Comparison of ENCODE assay signal across 21 mouse cellular contexts in genomic region chr1:39779111-39779980, GRCm38 (mm10). TPM values are rescaled to one million over a fixed set of nuclear protein-coding genes. Genes with fewer than 3 reads are reported as not detected.
"Had no signal": no experiment of that assay in that cellular context is flagged by ENCODE, and none has a peak within 500 bp of the region (broad histone marks: within the 10 kb centered on the region; RNA-seq: fewer than 3 reads in every experiment).

No protein-coding gene starts in this region.

- H3K27me3 ChIP-seq: intestine, embryonic 15.5 days; liver, embryonic 13.5 days; midbrain, embryonic 15.5 days; neural tube, embryonic 12.5 days had no signal

- DNase-seq: kidney, adult 18-20 months; kidney, postnatal 10 days; kidney, postnatal 4 days; liver, embryonic 13.5 days; liver, postnatal 0 days; retina, postnatal 1 day; right cerebral cortex, postnatal 4 days; spleen, adult 18-20 months; thymus, adult 18-20 months; thymus, postnatal 14 days had no signal

- H3K27ac ChIP-seq: intestine, embryonic 15.5 days; left cerebral cortex, adult 2 months; limb, embryonic 10.5 days; liver, embryonic 13.5 days; macrophage; midbrain, embryonic 15.5 days; neural tube, embryonic 12.5 days had no signal

- H3K4me3 ChIP-seq: intestine, embryonic 15.5 days; left cerebral cortex, adult 2 months; limb, embryonic 10.5 days; liver, embryonic 13.5 days; megakaryocyte, embryonic 14.5 days; midbrain, embryonic 15.5 days; neural tube, embryonic 12.5 days had no signal

- H3K9ac ChIP-seq: intestine, embryonic 15.5 days; liver, embryonic 13.5 days; liver, postnatal 0 days; midbrain, embryonic 15.5 days; neural tube, embryonic 12.5 days had no signal

- H3K4me1 ChIP-seq: intestine, embryonic 15.5 days; megakaryocyte, embryonic 14.5 days; midbrain, embryonic 15.5 days; neural tube, embryonic 12.5 days had no signal

- ATAC-seq: intestine, embryonic 15.5 days; liver, postnatal 0 days; midbrain, embryonic 15.5 days had no signal

- H3K36me3 ChIP-seq: intestine, embryonic 15.5 days; limb, embryonic 10.5 days; liver, embryonic 13.5 days; midbrain, embryonic 15.5 days; neural tube, embryonic 12.5 days had no signal

- H3K9me3 ChIP-seq: intestine, embryonic 15.5 days; limb, embryonic 10.5 days; liver, embryonic 13.5 days; midbrain, embryonic 15.5 days; neural tube, embryonic 12.5 days had no signal

- H3K4me2 ChIP-seq: intestine, embryonic 15.5 days; liver, embryonic 13.5 days; midbrain, embryonic 11.5 days; midbrain, embryonic 15.5 days; neural tube, embryonic 12.5 days had no signal

RNA-seq across cellular contexts. Expression of gene Gm3646, which starts 25.8 kb away (rescaled TPM):
- polyA plus RNA-seq: intestine, embryonic 15.5 days; kidney, embryonic 14.5 days; limb, embryonic 10.5 days; limb, embryonic 14.5 days; liver, embryonic 13.5 days; liver, postnatal 0 days; macrophage; midbrain, embryonic 11.5 days; midbrain, embryonic 15.5 days; neural tube, embryonic 12.5 days; urinary bladder, adult 2 months had no signal

RNA-seq across cellular contexts. Expression of gene Rfx8, which starts 58.5 kb away (rescaled TPM):
- polyA plus RNA-seq: liver, postnatal 0 days; macrophage; neural tube, embryonic 12.5 days had no signal
